Mouse (Mus musculus) ES-CJ7 (cell line): ENCODE measurements around the gene Serhl.
"Not testable (repeated sequence)": the region's sequence is repeated elsewhere in the genome, so short reads cannot be mapped to it uniquely, and the experiment has no call there.

Experiments
- DNase-seq: peaks from one replicate; pipeline ENCODE4 v3.0.0; 2011; ENCODE audit warnings: low read depth, low spot score

The Serhl gene

DNA sequence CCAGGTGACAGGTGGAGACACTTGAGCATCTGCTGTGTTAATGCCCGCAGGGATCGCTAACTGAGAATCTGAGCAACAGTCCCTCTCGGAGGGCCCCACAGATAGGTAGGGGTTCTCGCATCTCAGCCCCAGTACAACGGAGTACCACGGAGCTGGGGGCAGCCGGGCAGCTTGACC lies at the start of gene Serhl:
Serhl (plus strand) TSS at position 78 of the 177 bp plus-strand sequence.
- no peak for DNase-seq

DNA sequence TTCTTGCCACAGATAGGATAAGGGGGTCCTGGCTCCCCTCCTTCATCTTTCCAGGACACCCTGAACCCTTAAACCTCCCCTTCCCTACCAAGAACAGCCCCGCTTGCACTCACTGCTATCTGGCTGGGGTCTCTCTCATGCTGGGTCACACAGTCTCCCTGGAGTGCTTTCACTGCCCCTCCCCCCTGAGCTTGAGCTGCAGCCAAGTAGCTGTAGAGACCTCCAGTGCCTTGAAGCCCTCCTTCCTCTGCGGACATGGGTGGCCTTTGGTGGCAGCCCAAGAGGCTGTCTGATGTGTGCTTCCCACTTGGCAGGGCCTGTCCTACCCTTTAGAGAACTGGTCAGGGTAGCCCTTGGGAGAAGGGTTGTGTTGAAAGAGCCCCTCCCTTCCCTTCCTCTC lies 49.1 kb upstream of the Serhl start:
- no peak for DNase-seq

DNA sequence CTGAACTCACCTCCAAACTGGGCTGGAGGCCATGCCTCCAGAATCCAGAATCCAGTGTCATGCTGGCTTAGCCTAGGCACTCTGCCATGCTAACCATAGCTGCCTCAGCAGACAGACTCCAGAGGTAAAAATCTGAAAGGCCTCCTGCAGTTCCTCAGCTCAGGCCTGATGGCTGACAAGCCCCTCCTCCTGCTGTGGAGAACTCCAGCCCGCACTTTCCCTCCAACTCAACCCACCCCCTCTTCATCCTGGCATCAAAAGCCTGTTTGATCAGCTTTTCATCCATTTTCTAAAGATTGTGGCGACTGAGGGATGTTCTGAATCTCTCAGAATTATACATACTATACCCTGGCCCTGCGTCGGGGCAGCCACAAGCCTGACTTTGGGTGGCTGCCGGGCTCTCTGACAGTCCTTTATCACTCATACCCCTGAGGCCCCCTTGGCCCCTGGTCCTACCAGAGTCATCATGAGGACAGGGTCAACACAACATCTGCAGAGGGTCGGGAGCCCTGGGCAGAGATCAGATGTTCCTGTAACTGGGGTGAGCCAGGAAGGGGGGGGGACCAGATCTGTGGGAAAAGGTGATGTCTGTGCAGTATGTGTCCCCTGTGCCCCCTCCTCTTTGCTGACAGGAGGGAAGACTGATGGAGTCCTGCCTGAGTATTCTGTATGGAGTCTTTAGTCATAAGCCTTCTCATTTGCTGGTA lies 46.5 kb upstream of the Serhl start:
- no peak for DNase-seq

DNA sequence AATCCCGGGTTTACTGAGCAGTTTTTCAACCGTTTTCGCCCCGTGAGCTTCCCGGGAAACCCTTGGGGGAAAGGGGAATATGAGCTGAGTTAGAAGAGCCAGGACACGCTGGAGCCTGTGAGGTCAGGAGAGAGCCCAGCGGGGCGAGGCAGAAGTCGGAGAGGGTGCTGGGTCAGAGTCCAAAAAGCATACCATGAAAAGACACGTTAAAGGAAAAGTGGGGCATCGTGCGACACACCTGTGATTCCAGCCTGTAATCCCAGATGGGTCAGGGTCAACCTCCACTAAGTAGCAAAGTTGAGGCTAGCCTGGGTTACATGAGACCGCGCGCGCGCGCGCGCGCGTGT lies 46.0 kb upstream of the Serhl start:
- DNase-seq, result no peak

DNA sequence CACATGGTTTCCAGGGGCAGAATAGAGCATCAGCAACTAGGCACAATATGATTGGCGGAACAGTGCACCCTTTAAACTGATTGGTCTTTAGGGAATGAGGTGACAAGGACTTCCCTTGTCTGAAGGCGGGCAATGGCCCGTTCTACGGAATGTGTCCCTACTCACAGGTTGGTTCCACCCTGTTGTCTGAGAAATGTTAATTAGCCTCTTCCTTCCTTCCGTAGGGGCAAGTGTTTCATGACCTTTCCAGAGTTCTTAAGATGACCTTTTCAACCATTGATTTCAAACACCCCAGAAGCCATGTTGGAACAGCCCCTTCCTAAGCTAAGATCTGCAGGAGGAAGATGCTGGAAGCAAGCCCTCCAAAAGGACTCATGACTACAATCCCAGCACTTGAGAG lies 43.7 kb upstream of the Serhl start:
- peak; percentile 79 for DNase-seq

DNA sequence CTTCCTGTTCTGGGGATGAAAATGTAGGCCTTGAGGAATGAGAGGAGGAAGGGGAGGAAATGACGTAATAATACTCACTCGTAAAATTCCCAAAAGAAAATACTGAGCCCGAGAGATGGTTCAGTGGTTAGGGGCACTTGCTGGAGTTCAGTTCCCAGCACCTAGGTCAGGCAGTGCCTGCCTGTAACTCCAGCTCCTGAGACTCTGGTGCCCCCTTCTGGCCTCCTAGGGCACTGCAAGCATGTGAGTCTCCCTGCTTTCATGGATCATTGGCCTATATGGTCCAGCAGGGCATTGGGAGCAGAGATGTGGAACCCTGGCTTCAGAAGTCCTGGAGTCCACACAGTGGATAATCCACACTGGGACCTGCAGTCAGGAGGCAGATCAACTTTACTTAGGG lies 43.0 kb upstream of the Serhl start:
- DNase-seq, result peak; percentile 68

DNA sequence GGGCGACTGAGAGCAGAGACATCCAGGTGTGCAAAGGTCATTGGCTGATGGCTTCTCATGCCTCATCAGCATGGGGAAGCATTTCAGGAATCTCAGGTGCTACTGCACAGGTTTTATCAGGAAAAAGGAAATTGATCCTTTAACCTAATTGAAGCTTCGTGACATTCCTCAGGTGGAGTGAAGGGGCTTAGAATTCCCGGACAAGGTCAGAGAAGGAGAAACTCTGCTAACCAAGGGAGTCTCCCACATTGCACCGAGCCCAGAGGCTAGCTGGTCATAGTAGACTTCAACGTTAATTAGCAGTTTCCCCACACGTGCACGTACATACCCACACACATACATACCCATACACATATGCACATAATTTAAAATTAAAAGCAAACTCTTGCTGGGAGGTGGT lies 42.6 kb upstream of the Serhl start:
- no peak for DNase-seq

- DNase-seq, result no peak
Observed at GRCm38 (mm10) chr15:83052341-83053104, 36.8 kb upstream of the Serhl start.

- DNase-seq, result no peak
Observed at GRCm38 (mm10) chr15:83053261-83053660, 36.0 kb upstream of the Serhl start.

GRCm38 (mm10) chr15:83055569-83055968 lies 33.7 kb upstream of the Serhl start:
- no peak for DNase-seq

DNA sequence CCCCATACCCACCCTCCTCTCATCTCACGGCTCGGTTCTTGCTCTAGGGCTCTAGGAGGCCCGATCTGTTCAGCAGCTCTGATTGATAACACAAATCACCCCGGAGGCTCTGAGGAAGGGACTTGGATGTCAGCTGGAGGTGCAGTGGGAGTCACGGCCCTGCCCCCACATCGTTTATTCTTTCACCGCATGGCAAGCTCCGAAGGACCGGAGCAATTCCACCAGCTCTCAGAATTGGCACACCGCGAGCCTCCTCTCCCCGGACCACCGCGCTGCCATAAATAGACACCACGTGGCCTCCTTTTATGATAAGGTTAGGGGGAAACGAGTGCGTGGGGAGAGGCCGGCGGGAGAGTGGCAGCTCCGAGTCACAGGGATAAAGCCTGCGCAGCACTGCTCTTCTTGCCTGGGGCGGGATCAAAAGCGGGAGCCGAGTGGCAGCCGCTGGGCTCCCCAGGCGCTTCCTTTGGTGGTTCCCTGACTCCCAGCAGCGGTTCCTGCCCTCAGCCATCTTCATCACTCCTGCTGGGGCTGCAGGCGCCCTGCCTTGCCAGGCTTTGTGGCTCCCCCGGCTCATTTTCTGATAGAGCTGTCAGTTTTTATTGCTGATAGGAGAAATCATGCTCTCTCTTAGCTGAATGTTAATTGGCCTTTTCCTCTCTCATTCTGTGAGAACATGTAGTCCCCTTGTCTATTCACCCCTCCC lies 32.8 kb upstream of the Serhl start:
- no peak for DNase-seq

DNA sequence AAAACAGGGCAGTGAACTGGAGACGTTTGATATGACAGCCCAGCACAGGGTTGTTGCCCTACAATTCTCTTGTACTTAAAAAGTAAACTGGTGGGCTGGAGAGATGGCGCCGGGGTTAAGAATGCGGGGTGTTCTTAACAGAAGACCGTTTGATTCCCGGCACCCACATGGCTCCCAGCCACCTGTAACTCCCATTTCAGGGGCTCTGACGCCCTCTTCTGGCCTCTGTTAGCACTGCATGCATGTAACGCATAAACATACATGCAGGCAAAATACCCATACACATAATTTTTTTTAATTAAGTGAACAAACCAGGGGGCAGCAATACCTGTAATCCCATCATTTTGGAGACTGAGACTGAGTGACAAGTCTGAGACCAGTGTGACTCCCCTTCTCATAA lies 31.8 kb upstream of the Serhl start:
- DNase-seq, result peak; percentile 72

- DNase-seq, result no peak
Observed at GRCm38 (mm10) chr15:83059233-83059660, 30.1 kb upstream of the Serhl start.

GRCm38 (mm10) chr15:83061689-83062088 lies 27.6 kb upstream of the Serhl start:
- DNase-seq, result no peak

DNA sequence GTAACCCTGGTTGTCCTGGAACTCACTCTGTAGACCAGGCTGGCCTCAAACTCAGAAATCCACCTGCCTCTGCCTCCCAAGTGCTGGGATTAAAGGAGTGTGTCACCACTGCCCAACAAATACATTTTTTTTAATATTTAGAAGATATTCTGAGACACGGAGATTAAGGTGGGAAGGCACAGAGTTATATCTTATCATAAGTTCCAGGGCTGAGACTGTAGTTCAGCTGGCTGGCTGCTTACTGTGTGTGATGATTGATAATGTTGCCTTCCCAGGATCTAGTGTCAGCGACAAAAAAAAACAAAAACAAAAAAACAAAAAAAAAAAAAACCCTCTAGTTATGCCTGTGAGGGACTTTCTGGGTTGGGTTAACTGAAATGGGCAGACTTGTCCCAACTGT lies 26.7 kb upstream of the Serhl start:
- not testable (repeated sequence) for DNase-seq

- no peak for DNase-seq
Observed at GRCm38 (mm10) chr15:83065543-83065942, 23.8 kb upstream of the Serhl start.

GRCm38 (mm10) chr15:83068270-83068669 lies 21.0 kb upstream of the Serhl start:
- no peak for DNase-seq

GRCm38 (mm10) chr15:83070942-83071341 lies 18.4 kb upstream of the Serhl start:
- no peak for DNase-seq

- no peak for DNase-seq
Observed at GRCm38 (mm10) chr15:83071752-83072151, 17.6 kb upstream of the Serhl start.

GRCm38 (mm10) chr15:83074179-83074578 lies 15.1 kb upstream of the Serhl start:
- no peak for DNase-seq

DNA sequence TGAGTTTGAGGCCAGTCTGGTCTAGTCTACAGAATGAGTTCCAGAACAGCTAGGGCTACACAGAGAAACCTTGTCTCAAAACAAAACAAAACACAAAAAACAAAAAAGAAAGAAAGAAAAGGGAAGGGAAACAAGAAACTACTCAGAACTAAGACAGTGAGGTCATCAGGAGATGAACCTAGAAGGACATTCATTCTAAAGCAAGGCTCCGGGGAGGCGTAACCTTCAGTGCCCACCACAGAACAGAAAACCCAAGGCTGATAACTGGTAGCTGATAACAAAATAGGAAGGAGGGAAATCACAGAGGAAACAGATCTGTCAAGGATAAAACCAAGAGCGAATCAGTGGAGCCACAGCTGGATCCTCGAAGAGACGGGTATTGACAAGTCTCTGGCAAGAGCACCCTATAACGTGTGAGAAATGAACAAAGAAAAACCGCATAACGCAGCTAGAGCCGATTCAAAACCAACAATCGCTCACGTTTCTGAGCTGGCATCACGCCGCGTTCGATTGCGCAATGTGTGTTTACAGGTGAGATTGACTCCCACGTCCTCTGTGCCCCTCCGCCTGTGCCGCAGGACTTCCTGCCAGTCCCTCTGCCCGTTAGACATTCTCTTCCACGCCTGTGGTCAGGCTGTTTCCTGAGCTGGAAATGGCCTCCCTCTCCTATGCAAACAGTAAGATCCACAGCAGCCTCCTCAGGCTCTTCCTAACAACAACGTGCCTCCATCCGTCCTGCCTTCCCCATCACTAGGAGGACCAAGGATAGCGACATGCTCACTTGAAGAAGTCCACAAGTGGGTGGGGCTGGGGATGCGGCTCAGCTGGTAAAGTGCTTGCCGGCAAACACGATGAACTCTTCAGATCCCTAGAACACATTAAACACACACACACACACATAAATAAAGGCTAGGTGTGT lies 13.4 kb upstream of the Serhl start:
- DNase-seq, result no peak

GRCm38 (mm10) chr15:83083530-83083929 lies 5.8 kb upstream of the Serhl start:
- no peak for DNase-seq
